Mouse (Mus musculus) forebrain, embryonic 10.5 days (tissue): ENCODE measurements at regions not wholly inside any gene's neighbourhood (a gene's known extent, or its start where the extent isn't known, plus 50 kb on each side); places are given as distances from the start of the nearest gene placed in this dataset.

Experiments
- DNase-seq: peaks from one replicate; pipeline ENCODE4 v3.0.0-alpha.2; 2017; ENCODE audit warnings: low spot score; ENCODE audit errors: extremely low spot score
- H3K27ac ChIP-seq: fragments of 300-500 bp; sonication (generic); 2 replicates; pipeline ENCODE4 v1.5.1; 2016; ENCODE audit warnings: mild to moderate bottlenecking
- H3K27me3 ChIP-seq: fragments of 300-500 bp; sonication (generic); 2 replicates; pipeline ENCODE4 v1.6.1; 2016; ENCODE audit warnings: mild to moderate bottlenecking; ENCODE audit not compliant: poor library complexity, severe bottlenecking
- H3K36me3 ChIP-seq: fragments of 300-500 bp; sonication (generic); replicated peaks from 2 replicates; pipeline ENCODE4 v1.6.1; 2016; ENCODE audit warnings: mild to moderate bottlenecking, moderate library complexity
- H3K4me1 ChIP-seq: fragments of 300-500 bp; sonication (generic); 2 replicates; pipeline ENCODE4 v1.6.1; 2016
- H3K4me3 ChIP-seq: fragments of 300-500 bp; sonication (generic); 2 replicates; pipeline ENCODE4 v1.5.1; 2016; ENCODE audit warnings: mild to moderate bottlenecking, moderate library complexity
- H3K9me3 ChIP-seq: fragments of 300-500 bp; sonication (generic); 2 replicates; pipeline ENCODE4 v1.6.1; 2016; ENCODE audit warnings: mild to moderate bottlenecking, moderate library complexity
- WGBS: fragments of 180-500 bp; shearing (Covaris S2); methylation state at CpG from one replicate; pipeline ENCODE4 v1.1.7; 2016; 5-methylcytosine and 5-hydroxymethylcytosine counted together

- Histone ChIP-seq H3K27me3 (no peaks in the 10 kb centered on the region), H3K4me3 (no peak overlapping the region), H3K9me3 (no peaks in the 10 kb centered on the region), H3K27ac (0 out of 2 replicates have a peak overlapping the region, but pooled peaks have one; percentile 67), H3K4me1 (peaks cover 39% of the 10 kb centered on the region), H3K36me3 (no peaks in the 10 kb centered on the region)
- 87% methylated on average over 4 of the region's 4 CpGs for WGBS
- no peak for DNase-seq
Measured at GRCm38 (mm10) chr1:98192671-98193070, 97.2 kb upstream of the Pam start.

GRCm38 (mm10) chr1:98192044-98192484 is 96.6 kb upstream of the Pam start:
- 80% methylated on average over 8 of the region's 8 CpGs for WGBS
- no peak for DNase-seq
- Histone ChIP-seq H3K4me1 (peaks cover 39% of the 10 kb centered on the region), H3K9me3 (no peaks in the 10 kb centered on the region), H3K4me3 (no peak overlapping the region), H3K27ac (peak overlapping the region; percentile 67; the same call in 1 of the 2 replicates), H3K27me3 (no peaks in the 10 kb centered on the region), H3K36me3 (no peaks in the 10 kb centered on the region)

- no peaks in the 10 kb centered on the region for H3K27me3 ChIP-seq
- peak overlapping the region; percentile 76; the same call in 1 of the 2 replicates for H3K27ac ChIP-seq
- no peak overlapping the region for H3K4me3 ChIP-seq
- 12% methylated on average over 2 of the region's 2 CpGs for WGBS
- no peaks in the 10 kb centered on the region for H3K36me3 ChIP-seq
- no peak for DNase-seq
- peaks cover 39% of the 10 kb centered on the region for H3K4me1 ChIP-seq
- no peaks in the 10 kb centered on the region for H3K9me3 ChIP-seq
Measured at GRCm38 (mm10) chr1:98191331-98191730, 95.9 kb upstream of the Pam start.

- Histone ChIP-seq H3K4me3 (no peak overlapping the region), H3K27me3 (no peaks in the 10 kb centered on the region), H3K9me3 (no peaks in the 10 kb centered on the region), H3K27ac (peak overlapping the region; percentile 76), H3K36me3 (no peaks in the 10 kb centered on the region), H3K4me1 (peaks cover 39% of the 10 kb centered on the region)
- 38% methylated on average over 6 of the region's 6 CpGs for WGBS
- DNase-seq = no peak
Measured at GRCm38 (mm10) chr1:98190741-98191140, 95.3 kb upstream of the Pam start.

GRCm38 (mm10) chr1:98189991-98190471 is 94.6 kb upstream of the Pam start:
- H3K9me3 ChIP-seq = no peaks in the 10 kb centered on the region
- no peaks in the 10 kb centered on the region for H3K36me3 ChIP-seq
- H3K27me3 ChIP-seq = no peaks in the 10 kb centered on the region
- peak overlapping the region; percentile 76 for H3K27ac ChIP-seq
- H3K4me3 ChIP-seq = no peak overlapping the region
- H3K4me1 ChIP-seq = peaks cover 39% of the 10 kb centered on the region
- WGBS = 42% methylated on average over 6 of the region's 6 CpGs
- peak; percentile 58 for DNase-seq

- Histone ChIP-seq H3K36me3 (no peaks in the 10 kb centered on the region), H3K27me3 (no peaks in the 10 kb centered on the region), H3K27ac (no peak overlapping the region), H3K4me3 (no peak overlapping the region), H3K4me1 (peaks cover 6% of the 10 kb centered on the region; the same call in 1 of the 2 replicates), H3K9me3 (no peaks in the 10 kb centered on the region)
- 45% methylated on average over 6 of the region's 6 CpGs for WGBS
- DNase-seq = no peak
Measured at GRCm38 (mm10) chr1:98180372-98180771, 84.9 kb upstream of the Pam start.

- H3K9me3 ChIP-seq = no peaks in the 10 kb centered on the region
- WGBS = 39% methylated on average over 1 of the region's 1 CpGs
- no peaks in the 10 kb centered on the region for H3K36me3 ChIP-seq
- H3K27me3 ChIP-seq = no peaks in the 10 kb centered on the region
- peak; percentile 21 for DNase-seq
- no peak overlapping the region for H3K27ac ChIP-seq
- peaks cover 11% of the 10 kb centered on the region; the same call in 1 of the 2 replicates for H3K4me1 ChIP-seq
- H3K4me3 ChIP-seq = no peak overlapping the region
Measured at GRCm38 (mm10) chr1:98179030-98179429, 83.6 kb upstream of the Pam start.

GRCm38 (mm10) chr1:98174811-98175132 is 79.3 kb upstream of the Pam start:
- H3K4me3 ChIP-seq = no peak overlapping the region
- peaks cover 11% of the 10 kb centered on the region; the same call in 1 of the 2 replicates for H3K4me1 ChIP-seq
- H3K9me3 ChIP-seq = no peaks in the 10 kb centered on the region
- H3K27ac ChIP-seq = no peak overlapping the region
- DNase-seq = no peak
- 95% methylated on average over 4 of the region's 4 CpGs for WGBS
- no peaks in the 10 kb centered on the region for H3K36me3 ChIP-seq
- no peaks in the 10 kb centered on the region for H3K27me3 ChIP-seq

GRCm38 (mm10) chr1:98173907-98174810 is 78.7 kb upstream of the Pam start:
- no peak overlapping the region for H3K4me3 ChIP-seq
- 82% methylated on average over 11 of the region's 11 CpGs for WGBS
- H3K36me3 ChIP-seq = no peaks in the 10 kb centered on the region
- no peaks in the 10 kb centered on the region for H3K9me3 ChIP-seq
- peaks cover 11% of the 10 kb centered on the region; the same call in 1 of the 2 replicates for H3K4me1 ChIP-seq
- no peak overlapping the region for H3K27ac ChIP-seq
- no peak for DNase-seq
- H3K27me3 ChIP-seq = no peaks in the 10 kb centered on the region

- no peak for DNase-seq
- 73% methylated on average over 2 of the region's 2 CpGs for WGBS
- Histone ChIP-seq H3K4me1 (peaks cover 11% of the 10 kb centered on the region; the same call in 1 of the 2 replicates), H3K27me3 (no peaks in the 10 kb centered on the region), H3K4me3 (no peak overlapping the region), H3K36me3 (no peaks in the 10 kb centered on the region), H3K27ac (no peak overlapping the region), H3K9me3 (no peaks in the 10 kb centered on the region)
Measured at GRCm38 (mm10) chr1:98173431-98173830, 78.0 kb upstream of the Pam start.

- Histone ChIP-seq H3K27ac (no peak overlapping the region), H3K36me3 (no peaks in the 10 kb centered on the region), H3K4me3 (no peak overlapping the region), H3K4me1 (peaks cover 11% of the 10 kb centered on the region; the same call in 1 of the 2 replicates), H3K27me3 (no peaks in the 10 kb centered on the region), H3K9me3 (no peaks in the 10 kb centered on the region)
- no peak for DNase-seq
- WGBS = 89% methylated on average over 2 of the region's 2 CpGs
Measured at GRCm38 (mm10) chr1:98171291-98171690, 75.8 kb upstream of the Pam start.

GRCm38 (mm10) chr1:98169352-98169751 is 73.9 kb upstream of the Pam start:
- no peaks in the 10 kb centered on the region for H3K36me3 ChIP-seq
- no peak overlapping the region for H3K4me3 ChIP-seq
- no peak for DNase-seq
- peaks cover 9% of the 10 kb centered on the region; the same call in 1 of the 2 replicates for H3K4me1 ChIP-seq
- no peak overlapping the region for H3K27ac ChIP-seq
- H3K9me3 ChIP-seq = no peaks in the 10 kb centered on the region
- H3K27me3 ChIP-seq = no peaks in the 10 kb centered on the region

GRCm38 (mm10) chr1:98167800-98168199 is 72.4 kb upstream of the Pam start:
- DNase-seq = no peak
- no peaks in the 10 kb centered on the region for H3K27me3 ChIP-seq
- no peaks in the 10 kb centered on the region for H3K36me3 ChIP-seq
- 83% methylated on average over 4 of the region's 4 CpGs for WGBS
- H3K4me1 ChIP-seq = no peaks in the 10 kb centered on the region
- H3K4me3 ChIP-seq = no peak overlapping the region
- no peak overlapping the region for H3K27ac ChIP-seq
- H3K9me3 ChIP-seq = no peaks in the 10 kb centered on the region
